Mouse (Mus musculus) heart, embryonic 14.5 days (tissue): ENCODE data around the gene Vsig10. TPM values are rescaled to one million over a fixed set of nuclear protein-coding genes. Genes with fewer than 3 reads are reported as not detected.

Source experiments
- ATAC-seq: fragments of 200-750 bp; cut with Nextera tagmentation; 2 replicates; pipeline ENCODE4 v1.8.0; 2017; ENCODE audit warnings: low read depth, moderate TSS enrichment; ENCODE audit not compliant: insufficient number of reproducible peaks, insufficient read depth, low FRiP score
- H3K27ac ChIP-seq, 2 experiments: fragments of 200-500 bp in 1 of 2; fragments of 300-500 bp in 1 of 2; sonication (generic) in 1 of 2; replicated peaks in 1 of 2; 2 replicates each; pipeline ENCODE4 v1.5.1; 2012 to 2014; ENCODE audit warnings: low read depth in 2 of 2, low read length in 2 of 2, control low read depth in 1 of 2, mild to moderate bottlenecking in 1 of 2, mixed read lengths in 1 of 2; ENCODE audit not compliant: control insufficient read depth in 1 of 2, insufficient read depth in 1 of 2
- H3K27me3 ChIP-seq: fragments of 300-500 bp; sonication (generic); 2 replicates; pipeline ENCODE4 v1.6.1; 2014; ENCODE audit warnings: mild to moderate bottlenecking, low read length, control low read depth; ENCODE audit not compliant: control insufficient read depth, insufficient read depth
- H3K36me3 ChIP-seq: fragments of 300-500 bp; sonication (generic); 2 replicates; pipeline ENCODE4 v1.6.1; 2014; ENCODE audit warnings: mild to moderate bottlenecking, control low read depth, low read length, mixed read lengths; ENCODE audit not compliant: control insufficient read depth, insufficient read depth
- H3K4me1 ChIP-seq, 2 experiments: fragments of 200-500 bp in 1 of 2; fragments of 300-500 bp in 1 of 2; sonication (generic) in 1 of 2; 2 replicates each; pipeline ENCODE4 v1.6.1; 2012 to 2014; ENCODE audit warnings: low read length in 2 of 2, control low read depth in 1 of 2, mixed read lengths in 1 of 2; ENCODE audit not compliant: control insufficient read depth in 2 of 2, insufficient read depth in 2 of 2
- H3K4me2 ChIP-seq: fragments of 300-500 bp; sonication (generic); 2 replicates; pipeline ENCODE4 v1.6.1; 2014; ENCODE audit warnings: mild to moderate bottlenecking, low read length
- H3K4me3 ChIP-seq, 2 experiments: fragments of 200-500 bp in 1 of 2; fragments of 300-500 bp in 1 of 2; sonication (generic) in 1 of 2; 2 replicates each; pipeline ENCODE4 v1.5.1; 2012 to 2014; ENCODE audit warnings: low read length in 2 of 2, mild to moderate bottlenecking in 2 of 2, control low read depth in 1 of 2, low read depth in 1 of 2, moderate library complexity in 1 of 2; ENCODE audit not compliant: control insufficient read depth in 1 of 2, insufficient read depth in 1 of 2
- H3K9ac ChIP-seq: fragments of 300-500 bp; sonication (generic); 2 replicates; pipeline ENCODE4 v1.6.1; 2014; ENCODE audit warnings: mild to moderate bottlenecking, low read length
- H3K9me3 ChIP-seq: fragments of 300-500 bp; sonication (generic); 2 replicates; pipeline ENCODE4 v1.6.1; 2016; ENCODE audit warnings: low read length, control low read depth; ENCODE audit not compliant: control insufficient read depth
- WGBS: fragments of 180-500 bp; shearing (Covaris S2); extraction: QIAGEN DNeasy Blood & Tissue Kit; methylation state at CpG from one replicate; pipeline ENCODE4 v1.1.7; 2014; 5-methylcytosine and 5-hydroxymethylcytosine counted together
- polyA plus RNA-seq: library from polyadenylated mRNA; unstranded; fragments of >200 nt; fragmentation: Nextera tagmentation; extraction: Ambion mirVana; gene quantifications from 2 replicates; pipeline ENCODE4 v1.2.1, GENCODE M21; 2014

Gene Vsig10
- polyA plus RNA-seq, 1 experiment from 2014 or later, result 6.6 TPM

- Histone ChIP-seq H3K9me3 (no peaks in the 10 kb centered on the region), H3K36me3 (peaks cover 43% of the 10 kb centered on the region), H3K4me1 (peaks cover 8 to 37% of the 10 kb centered on the region in 2 experiments), H3K9ac (no peak overlapping the region), H3K27ac (no peak overlapping the region), H3K27me3 (no peaks in the 10 kb centered on the region), H3K4me3 (no peak overlapping the region), H3K4me2 (no peak overlapping the region)
- ATAC-seq, result no peak
- WGBS, result 86% methylated on average over 10 of the region's 10 CpGs
These were observed 37.3 kb upstream of the Vsig10 start for GRCm38 (mm10) chr5:117281536-117281935.

- H3K36me3 ChIP-seq, result peaks cover 43% of the 10 kb centered on the region
- no peak overlapping the region for H3K4me3 ChIP-seq
- ATAC-seq, result no peak
- H3K4me1 ChIP-seq, result peaks cover 8 to 39% of the 10 kb centered on the region in 2 experiments
- H3K9ac ChIP-seq, result no peak overlapping the region
- H3K9me3 ChIP-seq, result no peaks in the 10 kb centered on the region
- no peak overlapping the region for H3K27ac ChIP-seq
- H3K27me3 ChIP-seq, result no peaks in the 10 kb centered on the region
- H3K4me2 ChIP-seq, result no peak overlapping the region
- 91% methylated on average over 8 of the region's 8 CpGs for WGBS
These were observed 36.5 kb upstream of the Vsig10 start for GRCm38 (mm10) chr5:117282360-117282759.

GRCm38 (mm10) chr5:117284029-117284428, 34.9 kb upstream of the Vsig10 start:
- 80% methylated on average over 9 of the region's 9 CpGs for WGBS
- Histone ChIP-seq H3K4me1 (peaks cover 14 to 42% of the 10 kb centered on the region in 2 experiments), H3K4me2 (no peak overlapping the region), H3K9me3 (no peaks in the 10 kb centered on the region), H3K27ac (no peak overlapping the region), H3K9ac (no peak overlapping the region), H3K4me3 (no peak overlapping the region), H3K36me3 (peaks cover 43% of the 10 kb centered on the region), H3K27me3 (no peaks in the 10 kb centered on the region)
- ATAC-seq, result no peak

- no peaks in the 10 kb centered on the region for H3K9me3 ChIP-seq
- H3K9ac ChIP-seq, result no peak overlapping the region
- H3K27me3 ChIP-seq, result no peaks in the 10 kb centered on the region
- no peak overlapping the region for H3K4me2 ChIP-seq
- peaks cover 43% of the 10 kb centered on the region for H3K36me3 ChIP-seq
- 41% methylated on average over 7 of the region's 7 CpGs for WGBS
- no peak overlapping the region for H3K4me3 ChIP-seq
- ATAC-seq, result no peak
- H3K27ac ChIP-seq, result no peak overlapping the region
- H3K4me1 ChIP-seq, result peaks cover 10 to 35% of the 10 kb centered on the region in 2 experiments
These were observed 34.2 kb upstream of the Vsig10 start for GRCm38 (mm10) chr5:117284682-117285081.

GRCm38 (mm10) chr5:117285266-117285665, 33.6 kb upstream of the Vsig10 start:
- no peak for ATAC-seq
- Histone ChIP-seq H3K36me3 (peaks cover 43% of the 10 kb centered on the region), H3K9me3 (no peaks in the 10 kb centered on the region), H3K4me1 (peaks cover 8 to 29% of the 10 kb centered on the region in 2 experiments), H3K4me3 (no peak overlapping the region), H3K4me2 (no peak overlapping the region), H3K27ac (no peak overlapping the region), H3K9ac (no peak overlapping the region), H3K27me3 (no peaks in the 10 kb centered on the region)
- 77% methylated on average over 4 of the region's 4 CpGs for WGBS

- Histone ChIP-seq H3K9me3 (no peaks in the 10 kb centered on the region), H3K27ac (no peak overlapping the region; a peak in 1 of 4 replicates), H3K27me3 (no peaks in the 10 kb centered on the region), H3K9ac (peak overlapping the region; percentile 89), H3K36me3 (peaks cover 38% of the 10 kb centered on the region), H3K4me1 (peaks cover 8 to 29% of the 10 kb centered on the region in 2 experiments), H3K4me2 (peak overlapping the region; percentile 87), H3K4me3 (peak overlapping the region; percentile 81)
- no peak for ATAC-seq
- WGBS, result 67% methylated on average over 3 of the region's 3 CpGs
These were observed 32.6 kb upstream of the Vsig10 start for GRCm38 (mm10) chr5:117286286-117286685.

GRCm38 (mm10) chr5:117286831-117287822, 31.8 kb upstream of the Vsig10 start, which contains the start of gene Pebp1:
Gene Pebp1 (minus strand): TSS chr5:117287625.
- peak within 1 kb of the TSS; percentile 72 to 77 for H3K27ac ChIP-seq
- WGBS, result under 1% methylated on average over 74 of the region's 77 CpGs
- peak within 1 kb of the TSS; percentile 89 for H3K9ac ChIP-seq
- no peaks in the 10 kb centered on the region for H3K27me3 ChIP-seq
- peak; percentile 96 for ATAC-seq
- no peaks in the 10 kb centered on the region for H3K9me3 ChIP-seq
- peak within 1 kb of the TSS; percentile 81 for H3K4me3 ChIP-seq
- H3K4me1 ChIP-seq, result peaks cover 8 to 29% of the 10 kb centered on the region in 2 experiments
- H3K4me2 ChIP-seq, result peak within 1 kb of the TSS; percentile 87
- peaks cover 30% of the 10 kb centered on the region for H3K36me3 ChIP-seq
